ENCODE assay signal across 9 mouse cellular contexts in the genomic region with DNA sequence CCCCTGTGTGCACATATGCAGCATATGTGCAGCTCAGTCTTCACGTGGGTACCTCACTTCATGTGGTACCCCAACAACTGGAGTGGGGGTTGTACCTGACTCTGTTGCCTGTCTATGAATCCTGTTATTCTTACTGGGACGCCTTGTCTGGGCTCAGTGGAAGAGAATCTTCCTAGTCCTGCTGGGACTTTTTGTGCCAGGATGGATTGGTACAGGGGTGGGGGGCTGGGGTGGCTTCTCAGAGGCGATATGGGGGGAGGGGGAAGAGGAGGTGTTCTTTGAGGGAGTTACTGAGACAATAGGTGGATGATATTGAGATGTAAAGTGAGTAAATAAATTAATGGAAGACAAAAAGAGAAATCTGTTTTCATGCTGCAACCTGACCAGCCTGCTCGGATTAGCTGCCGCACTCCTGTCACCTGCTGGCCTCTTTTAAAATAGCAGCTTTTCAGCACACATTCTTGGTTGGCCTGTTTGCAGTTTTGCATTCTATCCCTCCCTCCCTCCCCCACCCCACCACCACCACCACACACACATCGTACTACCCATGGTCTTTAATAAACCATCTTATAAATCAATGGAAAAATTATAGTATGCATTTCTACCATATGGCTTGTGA.
A peak's percentile ranks its signal among the peaks of the same experiment; 100 is the strongest.
DNase-seq lines count a peak whose midpoint lies in the region; ATAC-seq and TF ChIP-seq lines count a peak whose summit lies in the region.
"Had no signal": no experiment of that assay in that cellular context is flagged by ENCODE, and none has a peak within 500 bp of the region (broad histone marks: within the 10 kb centered on the region; RNA-seq: fewer than 3 reads in every experiment).

No protein-coding gene starts in this region.

- H3K36me3 ChIP-seq in intestine, postnatal 0 days (ENCODE audit: control insufficient read depth, insufficient read depth) = no peaks in the 10 kb centered on the region
- H3K36me3 ChIP-seq in intestine, embryonic 16.5 days (ENCODE audit: control insufficient read depth, insufficient read depth, low read length) = no peaks in the 10 kb centered on the region
- H3K36me3 ChIP-seq in forebrain, embryonic 14.5 days (ENCODE audit: control insufficient read depth, insufficient read depth, low read length) = no peaks in the 10 kb centered on the region

- TF ChIP-seq CTCF in intestine, postnatal 0 days (IDR thresholded peaks at IDR 0.05; ENCODE audit: low read depth) = peak; percentile 52

- no peaks in the 10 kb centered on the region for H3K4me1 ChIP-seq in intestine, postnatal 0 days (replicated peaks; ENCODE audit: control insufficient read depth, insufficient read depth, low read length)
- H3K4me1 ChIP-seq in intestine, embryonic 16.5 days (ENCODE audit: control insufficient read depth, insufficient read depth, low read length) = no peaks in the 10 kb centered on the region
- H3K4me1 ChIP-seq in forebrain, embryonic 14.5 days (ENCODE audit: control insufficient read depth, insufficient read depth, low read length) = no peaks in the 10 kb centered on the region

- ATAC-seq in intestine, postnatal 0 days = no peak
- ATAC-seq in intestine, embryonic 16.5 days = no peak
- ATAC-seq in forebrain, embryonic 14.5 days = peak; percentile 44

- H3K4me3 ChIP-seq in intestine, postnatal 0 days (ENCODE audit: low read depth, low read length) = no peak overlapping the region
- no peak overlapping the region for H3K4me3 ChIP-seq in intestine, embryonic 16.5 days (ENCODE audit: low read length)
- no peak overlapping the region for H3K4me3 ChIP-seq in forebrain, embryonic 14.5 days (ENCODE audit: low read depth, low read length)
- H3K4me3 ChIP-seq: myocyte had no signal

- H3K4me2 ChIP-seq in intestine, postnatal 0 days (replicated peaks; ENCODE audit: low read depth) = no peak overlapping the region
- H3K4me2 ChIP-seq in intestine, embryonic 16.5 days (ENCODE audit: low read depth, low read length) = no peak overlapping the region
- no peak overlapping the region for H3K4me2 ChIP-seq in forebrain, embryonic 14.5 days (ENCODE audit: low read length)

- H3K9me3 ChIP-seq in intestine, postnatal 0 days (ENCODE audit: control insufficient read depth) = no peaks in the 10 kb centered on the region
- no peaks in the 10 kb centered on the region for H3K9me3 ChIP-seq in intestine, embryonic 16.5 days (ENCODE audit: control insufficient read depth, low read length)
- H3K9me3 ChIP-seq in forebrain, embryonic 14.5 days (replicated peaks; ENCODE audit: control insufficient read depth, low read length) = no peaks in the 10 kb centered on the region

- 53% methylated on average over 6 of the region's 6 CpGs for WGBS in intestine, postnatal 0 days
- 52% methylated on average over 6 of the region's 6 CpGs for WGBS in intestine, embryonic 16.5 days
- WGBS in forebrain, embryonic 14.5 days = 36% methylated on average over 6 of the region's 6 CpGs

- H3K27ac ChIP-seq in intestine, postnatal 0 days (ENCODE audit: low read depth, low read length) = no peak overlapping the region
- no peak overlapping the region for H3K27ac ChIP-seq in intestine, embryonic 16.5 days (ENCODE audit: low read length)
- no peak overlapping the region for H3K27ac ChIP-seq in forebrain, embryonic 14.5 days (ENCODE audit: low read depth, low read length)

- H3K9ac ChIP-seq in intestine, postnatal 0 days (ENCODE audit: low read depth, low read length) = no peak overlapping the region
- no peak overlapping the region for H3K9ac ChIP-seq in intestine, embryonic 16.5 days (ENCODE audit: low read depth, low read length)
- H3K9ac ChIP-seq in forebrain, embryonic 14.5 days (ENCODE audit: low read length) = no peak overlapping the region

- peak; percentile 6 for DNase-seq in thymus, postnatal 14 days
- no peak for DNase-seq in thymus, postnatal 25 days
- peak; percentile 15 for DNase-seq in forebrain, embryonic 14.5 days (ENCODE audit: low spot score)
- DNase-seq in testis, postnatal 10 days (ENCODE audit: low spot score) = peak; percentile 44
- DNase-seq in T-cell, adult 2 months (ENCODE audit: low spot score) = no peak
- no peak for DNase-seq in ovary, postnatal 36 days (ENCODE audit: low spot score)

- H3K27me3 ChIP-seq in intestine, postnatal 0 days (replicated peaks; ENCODE audit: control insufficient read depth, insufficient read depth, low read length) = no peaks in the 10 kb centered on the region
- H3K27me3 ChIP-seq in intestine, embryonic 16.5 days (replicated peaks; ENCODE audit: control insufficient read depth, insufficient read depth, low read length) = no peaks in the 10 kb centered on the region
- H3K27me3 ChIP-seq in forebrain, embryonic 14.5 days (replicated peaks; ENCODE audit: control insufficient read depth, insufficient read depth, low read length) = no peaks in the 10 kb centered on the region

Comparison
In these comparisons a context has a peak if more than half of its experiments do, and no peak if none do; other contexts are left out.
1. DNase-seq: peak in thymus, postnatal 14 days (single experiment), forebrain, embryonic 14.5 days (single experiment) and testis, postnatal 10 days (single experiment); none in thymus, postnatal 25 days (single experiment), T-cell, adult 2 months (single experiment) and ovary, postnatal 36 days (single experiment).